Mouse (Mus musculus) stomach, embryonic 16.5 days (tissue): ENCODE measurements around the gene Ppp1r16b. TPM values are rescaled to one million over a fixed set of nuclear protein-coding genes. Genes with fewer than 3 reads are reported as not detected.

Source experiments
- ATAC-seq: fragments of 200-750 bp; cut with Nextera tagmentation; 2 replicates; pipeline ENCODE4 v1.8.0; 2017; ENCODE audit warnings: moderate number of reproducible peaks, moderate TSS enrichment; ENCODE audit not compliant: insufficient read depth, low FRiP score
- H3K27ac ChIP-seq: fragments of 300-500 bp; sonication (generic); 2 replicates; pipeline ENCODE4 v1.5.1; 2014; ENCODE audit warnings: low read length
- H3K27me3 ChIP-seq: fragments of 300-500 bp; sonication (generic); 2 replicates; pipeline ENCODE4 v1.6.1; 2014; ENCODE audit warnings: low read length, control low read depth, mixed read lengths; ENCODE audit not compliant: control insufficient read depth, insufficient read depth
- H3K36me3 ChIP-seq: fragments of 300-500 bp; sonication (generic); 2 replicates; pipeline ENCODE4 v1.6.1; 2014; ENCODE audit warnings: low read length; ENCODE audit not compliant: control insufficient read depth, insufficient read depth
- H3K4me1 ChIP-seq: fragments of 300-500 bp; sonication (generic); 2 replicates; pipeline ENCODE4 v1.6.1; 2014; ENCODE audit warnings: low read length, control low read depth, mixed read lengths; ENCODE audit not compliant: control insufficient read depth, insufficient read depth
- H3K4me2 ChIP-seq: fragments of 300-500 bp; sonication (generic); 2 replicates; pipeline ENCODE4 v1.6.1; 2014; ENCODE audit warnings: low read depth, low read length, mixed read lengths
- H3K4me3 ChIP-seq: fragments of 300-500 bp; sonication (generic); replicated peaks from 2 replicates; pipeline ENCODE4 v1.5.1; 2014; ENCODE audit warnings: mild to moderate bottlenecking, low read length
- H3K9ac ChIP-seq: fragments of 300-500 bp; sonication (generic); 2 replicates; pipeline ENCODE4 v1.6.1; 2014; ENCODE audit warnings: low read length
- H3K9me3 ChIP-seq: fragments of 300-500 bp; sonication (generic); replicated peaks from 2 replicates; pipeline ENCODE4 v1.6.1; 2016; ENCODE audit warnings: low read length, control low read depth; ENCODE audit not compliant: control insufficient read depth
- WGBS: fragments of 180-500 bp; shearing (Covaris S2); extraction: QIAGEN DNeasy Blood & Tissue Kit; methylation state at CpG from one replicate; pipeline ENCODE4 v1.1.7; 2014; 5-methylcytosine and 5-hydroxymethylcytosine counted together
- polyA plus RNA-seq: library from polyadenylated mRNA; unstranded; fragments of >200 nt; fragmentation: Nextera tagmentation; extraction: Ambion mirVana; gene quantifications from 2 replicates; pipeline ENCODE4 v1.2.1, GENCODE M21; 2015

Gene Ppp1r16b
- polyA plus RNA-seq, 1 experiment from 2014 or later, result 4.1 TPM

GRCm38 (mm10) chr2:158692191-158692590 is 27.0 kb downstream of the Ppp1r16b start:
- Histone ChIP-seq H3K36me3 (no peaks in the 10 kb centered on the region), H3K27me3 (no peaks in the 10 kb centered on the region), H3K4me3 (no peak overlapping the region), H3K4me1 (no peaks in the 10 kb centered on the region), H3K27ac (no peak overlapping the region), H3K9ac (no peak overlapping the region), H3K9me3 (no peaks in the 10 kb centered on the region), H3K4me2 (no peak overlapping the region)
- WGBS, result 85% methylated on average over 6 of the region's 6 CpGs
- no peak for ATAC-seq

- ATAC-seq, result no peak
- no peak overlapping the region for H3K4me3 ChIP-seq
These were observed 30.6 kb downstream of the Ppp1r16b start for GRCm38 (mm10) chr2:158695811-158696210.

GRCm38 (mm10) chr2:158696451-158696850 is 31.3 kb downstream of the Ppp1r16b start:
- H3K27ac ChIP-seq, result no peak overlapping the region
- H3K27me3 ChIP-seq, result no peaks in the 10 kb centered on the region
- no peak overlapping the region for H3K4me3 ChIP-seq
- no peaks in the 10 kb centered on the region for H3K9me3 ChIP-seq
- ATAC-seq, result no peak
- H3K4me2 ChIP-seq, result no peak overlapping the region
- H3K9ac ChIP-seq, result no peak overlapping the region
- 76% methylated on average over 6 of the region's 6 CpGs for WGBS
- H3K36me3 ChIP-seq, result no peaks in the 10 kb centered on the region
- H3K4me1 ChIP-seq, result no peaks in the 10 kb centered on the region

More at GRCm38 (mm10) chr2:158695811-158696210, 30.6 kb downstream of the Ppp1r16b start:
- H3K36me3 ChIP-seq, result no peaks in the 10 kb centered on the region
- no peaks in the 10 kb centered on the region for H3K9me3 ChIP-seq
- no peaks in the 10 kb centered on the region for H3K4me1 ChIP-seq
- H3K4me2 ChIP-seq, result no peak overlapping the region
- H3K27ac ChIP-seq, result no peak overlapping the region
- H3K9ac ChIP-seq, result no peak overlapping the region
- H3K27me3 ChIP-seq, result no peaks in the 10 kb centered on the region
- WGBS, result 79% methylated on average over 27 of the region's 27 CpGs

GRCm38 (mm10) chr2:158699908-158700307 is 34.7 kb downstream of the Ppp1r16b start:
- H3K4me2 ChIP-seq, result no peak overlapping the region
- WGBS, result 77% methylated on average over 6 of the region's 6 CpGs
- H3K36me3 ChIP-seq, result no peaks in the 10 kb centered on the region
- no peak overlapping the region for H3K9ac ChIP-seq
- no peaks in the 10 kb centered on the region for H3K9me3 ChIP-seq
- no peaks in the 10 kb centered on the region for H3K27me3 ChIP-seq
- no peak for ATAC-seq
- H3K4me1 ChIP-seq, result no peaks in the 10 kb centered on the region
- H3K27ac ChIP-seq, result no peak overlapping the region
- no peak overlapping the region for H3K4me3 ChIP-seq

- no peaks in the 10 kb centered on the region for H3K36me3 ChIP-seq
- WGBS, result 85% methylated on average over 17 of the region's 17 CpGs
- no peak overlapping the region for H3K4me3 ChIP-seq
- no peaks in the 10 kb centered on the region for H3K9me3 ChIP-seq
- H3K9ac ChIP-seq, result no peak overlapping the region
- H3K4me1 ChIP-seq, result no peaks in the 10 kb centered on the region
- ATAC-seq, result no peak
- no peak overlapping the region for H3K27ac ChIP-seq
- no peaks in the 10 kb centered on the region for H3K27me3 ChIP-seq
- no peak overlapping the region for H3K4me2 ChIP-seq
These were observed 35.5 kb downstream of the Ppp1r16b start for GRCm38 (mm10) chr2:158700535-158701256.

GRCm38 (mm10) chr2:158701505-158701904 is 36.3 kb downstream of the Ppp1r16b start:
- Histone ChIP-seq H3K27ac (no peak overlapping the region), H3K4me2 (no peak overlapping the region), H3K9ac (no peak overlapping the region), H3K27me3 (no peaks in the 10 kb centered on the region), H3K36me3 (no peaks in the 10 kb centered on the region), H3K4me3 (no peak overlapping the region), H3K9me3 (no peaks in the 10 kb centered on the region), H3K4me1 (no peaks in the 10 kb centered on the region)
- 89% methylated on average over 9 of the region's 9 CpGs for WGBS
- no peak for ATAC-seq

- H3K27ac ChIP-seq, result no peak overlapping the region
- ATAC-seq, result no peak
- H3K9ac ChIP-seq, result no peak overlapping the region
- H3K4me3 ChIP-seq, result no peak overlapping the region
- WGBS, result 56% methylated on average over 5 of the region's 5 CpGs
- no peaks in the 10 kb centered on the region for H3K27me3 ChIP-seq
- no peaks in the 10 kb centered on the region for H3K36me3 ChIP-seq
- H3K4me1 ChIP-seq, result no peaks in the 10 kb centered on the region
- H3K9me3 ChIP-seq, result no peaks in the 10 kb centered on the region
- H3K4me2 ChIP-seq, result no peak overlapping the region
These were observed 37.0 kb downstream of the Ppp1r16b start for GRCm38 (mm10) chr2:158702176-158702575.

GRCm38 (mm10) chr2:158704720-158705119 is 39.5 kb downstream of the Ppp1r16b start:
- Histone ChIP-seq H3K4me1 (no peaks in the 10 kb centered on the region), H3K9ac (no peak overlapping the region), H3K4me2 (no peak overlapping the region), H3K4me3 (no peak overlapping the region), H3K36me3 (no peaks in the 10 kb centered on the region), H3K9me3 (no peaks in the 10 kb centered on the region), H3K27me3 (no peaks in the 10 kb centered on the region), H3K27ac (no peak overlapping the region)
- ATAC-seq, result no peak
- 71% methylated on average over 3 of the region's 3 CpGs for WGBS

GRCm38 (mm10) chr2:158705529-158705928 is 40.3 kb downstream of the Ppp1r16b start:
- Histone ChIP-seq H3K9me3 (no peaks in the 10 kb centered on the region), H3K36me3 (no peaks in the 10 kb centered on the region), H3K9ac (no peak overlapping the region), H3K27me3 (no peaks in the 10 kb centered on the region), H3K4me2 (no peak overlapping the region), H3K4me1 (no peaks in the 10 kb centered on the region), H3K27ac (no peak overlapping the region), H3K4me3 (no peak overlapping the region)
- WGBS, result 82% methylated on average over 6 of the region's 6 CpGs
- ATAC-seq, result no peak
